Mouse (Mus musculus): ENCODE results near the gene Tunar. TPM values are rescaled to one million over a fixed set of nuclear protein-coding genes. Genes with fewer than 3 reads are reported as not detected.
A peak's percentile ranks its signal among the peaks of the same experiment; 100 is the strongest.

Gene Tunar
- total RNA-seq, 2 experiments from 2014 or later, result 11.8 to 15.6 TPM

GRCm38 (mm10) chr12:105382733-105383132 lies 49.1 kb downstream of the Tunar start:
- intact Hi-C loops (cut with DNase I), result no loop called here
- no peak for DNase-seq (ENCODE audit: low spot score in 2 of 2)

- DNase-seq (ENCODE audit: low spot score in 2 of 2), result no peak
- intact Hi-C loops (cut with DNase I), result no loop called here
Measured at GRCm38 (mm10) chr12:105394671-105395070, 61.0 kb downstream of the Tunar start.

GRCm38 (mm10) chr12:105398172-105398571 lies 64.5 kb downstream of the Tunar start:
- no peak for DNase-seq (ENCODE audit: low spot score in 2 of 2)
- intact Hi-C loops (cut with DNase I), result no loop called here

- DNase-seq (ENCODE audit: low spot score in 2 of 2), result peak; percentile 26 to 60
- intact Hi-C loops (cut with DNase I), result no loop called here
Measured at GRCm38 (mm10) chr12:105403742-105404141, 70.1 kb downstream of the Tunar start.

GRCm38 (mm10) chr12:105406008-105406407 lies 72.3 kb downstream of the Tunar start:
- intact Hi-C loops (cut with DNase I), result no loop called here
- no peak for DNase-seq (ENCODE audit: low spot score in 2 of 2)

- DNase-seq (ENCODE audit: low spot score in 2 of 2), result no peak
- intact Hi-C loops (cut with DNase I), result no loop called here
Measured at GRCm38 (mm10) chr12:105413909-105414308, 80.2 kb downstream of the Tunar start.

- intact Hi-C loops (cut with DNase I), result no loop called here
- DNase-seq (ENCODE audit: low spot score in 2 of 2), result no peak
Measured at GRCm38 (mm10) chr12:105420476-105420875, 86.8 kb downstream of the Tunar start.

GRCm38 (mm10) chr12:105426541-105426940 lies 92.9 kb downstream of the Tunar start:
- no peak for DNase-seq (ENCODE audit: low spot score in 2 of 2)
- intact Hi-C loops (cut with DNase I), result no loop called here

GRCm38 (mm10) chr12:105427039-105427757 lies 93.5 kb downstream of the Tunar start:
- intact Hi-C loops (cut with DNase I), result loop anchor here (1.0 kb wide), 1 partner anchor 376 kb away; no protein-coding TSS in a partner anchor
- peak; percentile 85 to 89 for DNase-seq (ENCODE audit: low spot score in 2 of 2)

GRCm38 (mm10) chr12:105431872-105432271 lies 98.2 kb downstream of the Tunar start:
- peak; percentile 37 to 48 for DNase-seq (ENCODE audit: low spot score in 2 of 2)
- intact Hi-C loops (cut with DNase I), result loop anchor here (2.0 to 10.0 kb wide), 3 partner anchors 180 to 475 kb away; no protein-coding TSS in a partner anchor

- DNase-seq (ENCODE audit: low spot score in 2 of 2), result no peak
- intact Hi-C loops (cut with DNase I), result loop anchor here (2.0 to 10.0 kb wide), 3 partner anchors 179 to 476 kb away; no protein-coding TSS in a partner anchor
Measured at GRCm38 (mm10) chr12:105432807-105433206, 99.1 kb downstream of the Tunar start.

Other genes with a start within 250 kb of the Tunar start
- not detected for gene Tcl1b2, start 187.9 kb upstream of the Tunar start, total RNA-seq (2021)
- not detected for gene Tcl1b1, start 174.2 kb upstream of the Tunar start, total RNA-seq (2021)
- not detected for gene Tcl1b5, start 157.5 kb upstream of the Tunar start, total RNA-seq (2021)
- gene Tcl1b3, start 142.8 kb upstream of the Tunar start, total RNA-seq (2021), result not detected
- gene Tcl1b4, start 131.9 kb upstream of the Tunar start, total RNA-seq (2021), result not detected
- not detected for gene Tcl1, start 111.1 kb upstream of the Tunar start, total RNA-seq (2021)
- 100 to 1,000 TPM; 118 to 121 TPM for gene D430019H16Rik, start 120.0 kb downstream of the Tunar start, total RNA-seq (2021)
- gene Bdkrb2, start 229.4 kb downstream of the Tunar start, total RNA-seq (2021), result under 1 TPM; 0.19 to 0.64 TPM